Mouse (Mus musculus) hindlimb bud, embryonic 11.5 days (tissue): ENCODE results near the gene Slc15a2.

ENCODE experiments used
- DNase-seq: peaks from one replicate; pipeline ENCODE4 v3.0.0-alpha.2; 2012; ENCODE audit warnings: low read depth, low spot score; ENCODE audit errors: extremely low spot score

The Slc15a2 gene

GRCm38 (mm10) chr16:36770191-36770771 lies 14.5 kb downstream of the Slc15a2 start:
- no peak for DNase-seq

- no peak for DNase-seq
Measured at GRCm38 (mm10) chr16:36751979-36752378, 32.8 kb downstream of the Slc15a2 start.

- no peak for DNase-seq
Measured at GRCm38 (mm10) chr16:36747767-36748166, 37.0 kb downstream of the Slc15a2 start.

GRCm38 (mm10) chr16:36747068-36747467 lies 37.7 kb downstream of the Slc15a2 start:
- DNase-seq = no peak

GRCm38 (mm10) chr16:36743580-36743979 lies 41.2 kb downstream of the Slc15a2 start:
- no peak for DNase-seq

GRCm38 (mm10) chr16:36739404-36739930 lies 45.3 kb downstream of the Slc15a2 start:
- peak; percentile 31 for DNase-seq

- no peak for DNase-seq
Measured at GRCm38 (mm10) chr16:36735421-36735820, 49.3 kb downstream of the Slc15a2 start.

- no peak for DNase-seq
Measured at GRCm38 (mm10) chr16:36733827-36734226, 50.9 kb downstream of the Slc15a2 start.

- DNase-seq = no peak
Measured at GRCm38 (mm10) chr16:36732572-36732971, 52.2 kb downstream of the Slc15a2 start.

GRCm38 (mm10) chr16:36728959-36729358 lies 55.8 kb downstream of the Slc15a2 start:
- DNase-seq = no peak

- no peak for DNase-seq
Measured at GRCm38 (mm10) chr16:36723880-36724443, 60.8 kb downstream of the Slc15a2 start.

- DNase-seq = no peak
Measured at GRCm38 (mm10) chr16:36722739-36723138, 62.0 kb downstream of the Slc15a2 start.

- no peak for DNase-seq
Measured at GRCm38 (mm10) chr16:36720194-36721055, 64.3 kb downstream of the Slc15a2 start.

GRCm38 (mm10) chr16:36718637-36719036 lies 66.1 kb downstream of the Slc15a2 start:
- no peak for DNase-seq

- DNase-seq = no peak
Measured at GRCm38 (mm10) chr16:36717481-36717880, 67.3 kb downstream of the Slc15a2 start.

- no peak for DNase-seq
Measured at GRCm38 (mm10) chr16:36711760-36712159, 73.0 kb downstream of the Slc15a2 start.

- no peak for DNase-seq
Measured at GRCm38 (mm10) chr16:36710794-36711193, 74.0 kb downstream of the Slc15a2 start.

- DNase-seq = no peak
Measured at GRCm38 (mm10) chr16:36709405-36709804, 75.4 kb downstream of the Slc15a2 start.

GRCm38 (mm10) chr16:36708751-36709150 lies 76.0 kb downstream of the Slc15a2 start:
- DNase-seq = no peak

GRCm38 (mm10) chr16:36707702-36708423 lies 76.9 kb downstream of the Slc15a2 start:
- no peak for DNase-seq

GRCm38 (mm10) chr16:36700484-36700883 lies 84.3 kb downstream of the Slc15a2 start:
- DNase-seq = no peak
